Mouse (Mus musculus): ENCODE data around the gene Mapk10. TPM values are rescaled to one million over a fixed set of nuclear protein-coding genes. Genes with fewer than 3 reads are reported as not detected.

Gene Mapk10
- total RNA-seq, 2 experiments from 2014 or later, result 26.8 to 27.5 TPM

DNA sequence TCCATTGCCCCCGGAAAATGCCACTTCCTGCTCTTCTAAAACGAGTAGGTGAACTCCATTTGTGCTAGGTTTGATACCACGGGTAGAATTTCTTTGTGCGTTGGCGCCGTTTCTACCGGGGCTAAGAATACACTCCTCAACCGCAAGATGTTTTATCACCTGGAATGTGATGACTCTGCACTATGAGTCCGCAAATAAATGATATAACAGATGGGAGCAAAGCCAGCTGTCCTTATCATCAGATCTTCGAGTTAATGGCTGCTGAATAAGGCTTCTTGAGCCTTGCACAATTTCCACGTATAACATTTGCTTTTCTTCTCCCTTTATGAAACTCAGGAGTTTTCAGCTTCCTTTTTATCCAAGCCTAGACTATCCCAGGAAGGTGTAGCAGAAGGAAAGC is 351.4 kb downstream of the Mapk10 start:
- no peak for DNase-seq

- no peak for DNase-seq
Observed at GRCm38 (mm10) chr5:102858047-102858446, 353.1 kb downstream of the Mapk10 start.

Other genes with a start within 250 kb of the Mapk10 start
- 1 to 10 TPM; 4.8 to 6.2 TPM for gene Ptpn13, start 213.9 kb upstream of the Mapk10 start, total RNA-seq (2021)